Mouse (Mus musculus): ENCODE measurements around the gene Cpn2. TPM values are rescaled to one million over a fixed set of nuclear protein-coding genes. Genes with fewer than 3 reads are reported as not detected.

Cpn2 gene
- polyA plus RNA-seq, 1 experiment = 0.01 TPM

GRCm38 (mm10) chr16:30295106-30295505, 27.8 kb upstream of the Cpn2 start:
- TF ChIP-seq FOSL1 (IDR thresholded peaks at IDR 0.05; ENCODE audit: insufficient read depth, low read length, poor library complexity, severe bottlenecking) = no peak
- no peak for TF ChIP-seq MYOD1 (IDR thresholded peaks at IDR 0.05; ENCODE audit: control insufficient read depth, insufficient read length, low read depth)
- TF ChIP-seq MYOG (IDR thresholded peaks at IDR 0.05; ENCODE audit: control insufficient read depth, extremely low read depth, insufficient read length) = no peak
- TF ChIP-seq CEBPB (IDR thresholded peaks at IDR 0.05; ENCODE audit: low read depth) = no peak
- TF ChIP-seq CTCF (IDR thresholded peaks at IDR 0.05; ENCODE audit: control insufficient read depth, insufficient read depth, insufficient read length) = no peak
- no peak for TF ChIP-seq MAX (IDR thresholded peaks at IDR 0.05)
- no peak for TF ChIP-seq USF1 (IDR thresholded peaks at IDR 0.05; ENCODE audit: low read depth)
- H3ac ChIP-seq (ENCODE audit: control insufficient read depth, insufficient read length, low read depth) = no peak overlapping the region
- H3K4me3 ChIP-seq (ENCODE audit: insufficient read depth, poor library complexity, severe bottlenecking) = no peak overlapping the region
- peaks cover 3% of the 10 kb centered on the region for H3K27me3 ChIP-seq (ENCODE audit: control insufficient read depth, insufficient read depth, insufficient read length)
- no peaks in the 10 kb centered on the region for H3K79me2 ChIP-seq (ENCODE audit: control insufficient read depth, insufficient read depth)
- no peaks in the 10 kb centered on the region for H3K36me3 ChIP-seq (ENCODE audit: control insufficient read depth, insufficient read depth)
- no peaks in the 10 kb centered on the region for H3K79me3 ChIP-seq (ENCODE audit: low read depth)

DNA sequence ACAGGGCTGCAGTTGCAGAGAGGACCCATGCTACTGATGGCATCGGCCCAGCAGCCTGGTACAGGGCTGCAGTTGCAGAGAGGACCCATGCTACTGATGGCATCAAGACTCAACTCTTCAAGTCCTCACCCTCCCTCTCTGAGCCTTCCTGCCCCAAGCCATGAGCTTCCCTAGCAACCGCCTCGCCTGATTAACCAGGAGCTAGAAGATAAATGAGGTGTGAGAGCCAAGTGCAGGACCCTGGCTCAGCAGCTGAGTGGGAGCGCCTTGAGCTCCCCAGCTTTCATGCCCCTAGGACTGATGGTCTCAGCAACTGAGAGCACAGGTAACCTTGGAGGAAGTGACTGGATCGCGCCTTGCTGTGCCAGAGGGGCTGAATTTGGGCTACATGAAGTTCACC, 23.1 kb upstream of the Cpn2 start:
- TF ChIP-seq MYOG (IDR thresholded peaks at IDR 0.05; ENCODE audit: control insufficient read depth, extremely low read depth, insufficient read length) (no peak), MYOD1 (IDR thresholded peaks at IDR 0.05; ENCODE audit: control insufficient read depth, insufficient read length, low read depth) (no peak), FOSL1 (IDR thresholded peaks at IDR 0.05; ENCODE audit: insufficient read depth, low read length, poor library complexity, severe bottlenecking) (no peak), CEBPB (IDR thresholded peaks at IDR 0.05; ENCODE audit: low read depth) (no peak), USF1 (IDR thresholded peaks at IDR 0.05; ENCODE audit: low read depth) (no peak), CTCF (IDR thresholded peaks at IDR 0.05; ENCODE audit: control insufficient read depth, insufficient read depth, insufficient read length) (no peak), MAX (IDR thresholded peaks at IDR 0.05) (no peak)
- Histone ChIP-seq H3K79me2 (ENCODE audit: control insufficient read depth, insufficient read depth) (no peaks in the 10 kb centered on the region), H3K27me3 (ENCODE audit: control insufficient read depth, insufficient read depth, insufficient read length) (peaks cover 3% of the 10 kb centered on the region), H3K36me3 (ENCODE audit: control insufficient read depth, insufficient read depth) (no peaks in the 10 kb centered on the region), H3K4me3 (ENCODE audit: insufficient read depth, poor library complexity, severe bottlenecking) (no peak overlapping the region), H3ac (ENCODE audit: control insufficient read depth, insufficient read length, low read depth) (no peak overlapping the region), H3K79me3 (ENCODE audit: low read depth) (no peaks in the 10 kb centered on the region)

GRCm38 (mm10) chr16:30285701-30286100, 18.4 kb upstream of the Cpn2 start:
- no peak for TF ChIP-seq CTCF (IDR thresholded peaks at IDR 0.05; ENCODE audit: control insufficient read depth, insufficient read depth, insufficient read length)
- TF ChIP-seq MYOD1 (IDR thresholded peaks at IDR 0.05; ENCODE audit: control insufficient read depth, insufficient read length, low read depth) = no peak
- no peak for TF ChIP-seq CEBPB (IDR thresholded peaks at IDR 0.05; ENCODE audit: low read depth)
- no peak for TF ChIP-seq MYOG (IDR thresholded peaks at IDR 0.05; ENCODE audit: control insufficient read depth, extremely low read depth, insufficient read length)
- TF ChIP-seq MAX (IDR thresholded peaks at IDR 0.05) = no peak
- TF ChIP-seq USF1 (IDR thresholded peaks at IDR 0.05; ENCODE audit: low read depth) = no peak
- TF ChIP-seq FOSL1 (IDR thresholded peaks at IDR 0.05; ENCODE audit: insufficient read depth, low read length, poor library complexity, severe bottlenecking) = no peak
- Histone ChIP-seq H3ac (ENCODE audit: control insufficient read depth, insufficient read length, low read depth) (no peak overlapping the region), H3K79me3 (ENCODE audit: low read depth) (no peaks in the 10 kb centered on the region), H3K27me3 (ENCODE audit: control insufficient read depth, insufficient read depth, insufficient read length) (peaks cover 3% of the 10 kb centered on the region), H3K36me3 (ENCODE audit: control insufficient read depth, insufficient read depth) (no peaks in the 10 kb centered on the region), H3K79me2 (ENCODE audit: control insufficient read depth, insufficient read depth) (no peaks in the 10 kb centered on the region), H3K4me3 (ENCODE audit: insufficient read depth, poor library complexity, severe bottlenecking) (no peak overlapping the region)

DNA sequence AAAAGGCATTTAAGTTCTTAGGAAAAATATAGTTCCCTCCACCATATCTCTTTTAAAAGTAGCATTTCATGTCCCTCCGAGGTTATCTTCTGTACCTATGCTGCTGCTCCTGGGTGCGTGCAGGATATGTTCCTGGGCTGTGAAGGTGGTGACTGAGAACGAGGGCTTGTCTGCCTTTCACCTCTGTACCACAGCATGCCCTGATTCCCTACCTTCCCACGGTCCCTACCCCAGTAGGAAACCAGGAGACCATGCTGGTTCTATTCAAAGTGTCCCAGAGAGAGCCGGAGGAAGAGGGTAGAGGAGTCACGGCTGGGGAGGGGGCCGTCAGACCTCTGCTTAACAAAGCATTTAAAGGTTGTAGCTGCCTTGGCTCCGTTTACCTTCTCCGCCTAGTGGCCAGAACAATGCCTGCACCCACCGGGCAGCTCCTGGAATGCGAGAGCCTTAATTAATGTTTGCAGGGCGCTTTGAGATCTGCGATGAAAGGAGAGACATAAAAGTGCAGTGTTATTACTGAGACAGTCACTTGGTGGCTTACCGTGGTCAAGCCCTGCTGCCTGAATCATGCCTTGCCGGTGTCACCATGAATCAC, 16.5 kb upstream of the Cpn2 start:
- Histone ChIP-seq H3K79me3 (ENCODE audit: low read depth) (no peaks in the 10 kb centered on the region), H3K27me3 (ENCODE audit: control insufficient read depth, insufficient read depth, insufficient read length) (no peaks in the 10 kb centered on the region), H3ac (ENCODE audit: control insufficient read depth, insufficient read length, low read depth) (peak overlapping the region; percentile 33), H3K4me3 (ENCODE audit: insufficient read depth, poor library complexity, severe bottlenecking) (no peak overlapping the region), H3K79me2 (ENCODE audit: control insufficient read depth, insufficient read depth) (no peaks in the 10 kb centered on the region), H3K36me3 (ENCODE audit: control insufficient read depth, insufficient read depth) (no peaks in the 10 kb centered on the region)
- TF ChIP-seq MAX (IDR thresholded peaks at IDR 0.05) (no peak), CTCF (IDR thresholded peaks at IDR 0.05; ENCODE audit: control insufficient read depth, insufficient read depth, insufficient read length) (peak; percentile 32), MYOD1 (IDR thresholded peaks at IDR 0.05; ENCODE audit: control insufficient read depth, insufficient read length, low read depth) (no peak), FOSL1 (IDR thresholded peaks at IDR 0.05; ENCODE audit: insufficient read depth, low read length, poor library complexity, severe bottlenecking) (no peak), CEBPB (IDR thresholded peaks at IDR 0.05; ENCODE audit: low read depth) (no peak), MYOG (IDR thresholded peaks at IDR 0.05; ENCODE audit: control insufficient read depth, extremely low read depth, insufficient read length) (no peak)

DNA sequence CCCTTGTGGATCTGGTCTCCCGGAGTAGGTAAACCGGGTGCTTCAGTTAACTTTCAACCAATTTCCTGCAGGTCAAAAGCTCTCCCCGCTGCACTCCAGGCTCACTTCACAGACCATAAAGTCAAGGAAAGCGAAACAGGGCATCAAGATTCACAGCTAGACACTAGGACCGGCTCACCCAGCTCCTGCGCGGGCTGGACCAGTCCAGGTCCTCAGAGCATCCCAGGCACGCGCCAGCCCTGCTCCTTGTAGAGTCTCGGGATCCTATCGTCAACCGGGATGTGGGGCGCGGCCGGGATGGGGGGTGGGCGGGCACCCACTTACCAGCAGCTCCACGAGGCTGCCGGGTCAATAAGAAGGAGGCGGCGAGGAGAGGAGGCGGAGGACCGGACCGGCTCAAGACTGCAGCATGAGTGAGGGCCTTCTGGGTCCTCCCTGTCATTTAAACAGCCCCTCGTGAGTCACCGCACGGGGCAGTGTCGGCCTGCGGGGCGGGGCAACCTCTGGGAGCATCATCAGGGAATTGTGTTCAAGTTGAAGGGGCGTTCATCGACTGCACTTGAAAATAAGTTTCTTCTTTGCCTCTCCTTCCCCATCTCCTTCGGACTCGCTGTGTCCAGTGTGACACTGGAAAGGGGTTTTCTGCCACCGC, 15.7 kb upstream of the Cpn2 start, which contains the start of gene Lrrc15:
Gene Lrrc15 (minus strand): TSS at position 413 of the 652 bp plus-strand sequence.
- TF ChIP-seq MYOG (IDR thresholded peaks at IDR 0.05; ENCODE audit: control insufficient read depth, extremely low read depth, insufficient read length) = no peak
- no peak for TF ChIP-seq USF1 (IDR thresholded peaks at IDR 0.05; ENCODE audit: low read depth)
- no peak for TF ChIP-seq CEBPB (IDR thresholded peaks at IDR 0.05; ENCODE audit: low read depth)
- TF ChIP-seq CTCF (IDR thresholded peaks at IDR 0.05; ENCODE audit: control insufficient read depth, insufficient read depth, insufficient read length) = no peak
- TF ChIP-seq FOSL1 (IDR thresholded peaks at IDR 0.05; ENCODE audit: insufficient read depth, low read length, poor library complexity, severe bottlenecking) = no peak
- no peak for TF ChIP-seq MYOD1 (IDR thresholded peaks at IDR 0.05; ENCODE audit: control insufficient read depth, insufficient read length, low read depth)
- TF ChIP-seq MAX (IDR thresholded peaks at IDR 0.05) = no peak
- Histone ChIP-seq H3ac (ENCODE audit: control insufficient read depth, insufficient read length, low read depth) (peak within 1 kb of the TSS; percentile 33), H3K27me3 (ENCODE audit: control insufficient read depth, insufficient read depth, insufficient read length) (no peaks in the 10 kb centered on the region), H3K79me3 (ENCODE audit: low read depth) (no peaks in the 10 kb centered on the region), H3K79me2 (ENCODE audit: control insufficient read depth, insufficient read depth) (no peaks in the 10 kb centered on the region), H3K36me3 (ENCODE audit: control insufficient read depth, insufficient read depth) (no peaks in the 10 kb centered on the region), H3K4me3 (ENCODE audit: insufficient read depth, poor library complexity, severe bottlenecking) (no peak within 1 kb of the TSS)
